Mouse (Mus musculus): ENCODE measurements around the gene Smyd3. TPM values are rescaled to one million over a fixed set of nuclear protein-coding genes. Genes with fewer than 3 reads are reported as not detected.
A peak's percentile ranks its signal among the peaks of the same experiment; 100 is the strongest.

Gene Smyd3
- polyA plus RNA-seq, 1 experiment from 2014 or later = 13.7 TPM

DNA sequence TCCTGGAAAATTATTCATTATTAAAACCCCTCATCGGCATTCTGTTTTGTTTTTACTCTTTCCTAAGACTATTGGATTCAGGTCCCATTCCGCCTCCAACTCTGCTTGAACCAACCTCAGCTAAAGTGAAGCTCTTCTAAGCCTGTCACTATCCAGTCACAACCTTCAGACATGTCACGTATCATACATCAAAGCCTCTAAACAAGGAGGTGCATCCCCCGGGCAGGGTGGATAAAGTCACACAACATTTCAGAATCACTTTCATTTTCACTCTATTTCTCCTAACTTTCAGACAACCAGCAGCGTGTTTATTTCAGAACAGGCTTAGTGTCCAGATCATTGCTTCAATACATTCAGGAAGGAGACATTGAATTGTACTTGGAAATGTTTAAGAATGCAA, 387.8 kb downstream of the Smyd3 start:
- Histone ChIP-seq H3K9ac (no peak overlapping the region), H3K36me3 (ENCODE audit: poor library complexity, severe bottlenecking) (no peaks in the 10 kb centered on the region), H3K4me2 (no peak overlapping the region), H3K4me3 (no peak overlapping the region), H3K27ac (no peak overlapping the region), H3K27me3 (no peaks in the 10 kb centered on the region), H3K9me3 (replicated peaks) (peaks cover 12% of the 10 kb centered on the region; the same call in 1 of the 2 replicates), H3K4me1 (no peaks in the 10 kb centered on the region)
- no peak for ATAC-seq
- WGBS = 93% methylated on average over 5 of the region's 5 CpGs

DNA sequence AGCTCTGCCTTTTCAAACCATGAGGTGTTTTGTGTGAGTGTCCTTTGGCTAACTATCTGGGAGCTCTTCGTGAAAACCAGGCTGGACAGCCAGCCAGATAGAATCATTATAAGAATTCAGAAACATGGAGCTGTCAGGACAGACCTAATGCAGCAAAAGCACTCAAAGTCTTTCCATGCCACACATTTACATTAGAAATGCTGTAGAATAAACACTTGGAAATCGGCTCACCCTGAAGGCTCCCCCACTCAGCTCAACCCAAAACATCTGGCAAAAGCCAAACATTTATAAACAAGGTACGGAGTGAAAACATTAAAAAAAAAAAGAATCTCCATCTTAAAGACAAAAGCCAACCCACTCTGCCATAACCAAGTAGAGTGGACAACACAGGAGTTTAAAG, 391.6 kb downstream of the Smyd3 start:
- Histone ChIP-seq H3K4me3 (no peak overlapping the region), H3K9me3 (replicated peaks) (no peaks in the 10 kb centered on the region), H3K27me3 (no peaks in the 10 kb centered on the region), H3K4me1 (no peaks in the 10 kb centered on the region), H3K4me2 (no peak overlapping the region), H3K36me3 (ENCODE audit: poor library complexity, severe bottlenecking) (no peaks in the 10 kb centered on the region), H3K27ac (no peak overlapping the region), H3K9ac (no peak overlapping the region)
- no peak for ATAC-seq
- 57% methylated on average over 3 of the region's 3 CpGs for WGBS

DNA sequence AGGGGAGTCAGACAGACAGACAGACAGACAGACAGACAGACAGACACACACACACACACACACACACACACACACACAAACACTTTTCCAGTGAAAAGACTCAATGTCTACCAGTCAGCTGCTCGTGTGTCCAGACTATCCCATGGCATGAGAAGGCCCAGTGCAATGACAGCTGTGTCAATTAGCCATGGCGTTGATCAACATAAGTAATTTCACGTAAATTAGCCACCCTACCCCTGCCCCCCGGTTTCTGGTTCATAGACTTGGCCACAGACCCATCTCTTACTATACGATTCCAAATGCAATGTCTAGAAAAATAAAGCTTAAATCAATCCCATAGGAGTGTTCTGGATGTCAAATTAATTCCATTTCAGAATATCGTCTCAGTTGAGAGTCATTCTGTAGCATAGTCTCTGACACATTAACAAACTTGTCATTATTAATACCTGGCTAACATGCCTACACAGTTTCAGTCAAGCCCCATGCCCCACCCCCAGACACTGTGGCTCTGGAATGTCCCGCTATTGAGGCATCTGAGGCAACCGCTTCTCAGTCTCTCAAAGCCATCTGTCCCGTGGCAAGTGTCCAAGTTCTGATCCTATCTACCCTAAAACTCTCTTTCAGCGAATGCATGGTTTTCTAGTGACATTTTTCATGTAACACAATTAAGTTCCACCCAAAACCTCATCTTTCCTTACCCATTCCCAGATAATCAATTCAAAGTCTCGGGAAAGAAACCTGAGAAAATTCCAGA, 395.2 kb downstream of the Smyd3 start:
- H3K4me3 ChIP-seq = no peak overlapping the region
- H3K4me1 ChIP-seq = peaks cover 4% of the 10 kb centered on the region; the same call in 1 of the 2 replicates
- H3K27me3 ChIP-seq = no peaks in the 10 kb centered on the region
- 72% methylated on average over 11 of the region's 11 CpGs for WGBS
- H3K4me2 ChIP-seq = no peak overlapping the region
- H3K36me3 ChIP-seq (ENCODE audit: poor library complexity, severe bottlenecking) = no peaks in the 10 kb centered on the region
- H3K27ac ChIP-seq = no peak overlapping the region
- H3K9ac ChIP-seq = no peak overlapping the region
- H3K9me3 ChIP-seq (replicated peaks) = no peaks in the 10 kb centered on the region
- ATAC-seq = 0 out of 2 replicates have a peak, but pooled peaks have one; percentile 27

DNA sequence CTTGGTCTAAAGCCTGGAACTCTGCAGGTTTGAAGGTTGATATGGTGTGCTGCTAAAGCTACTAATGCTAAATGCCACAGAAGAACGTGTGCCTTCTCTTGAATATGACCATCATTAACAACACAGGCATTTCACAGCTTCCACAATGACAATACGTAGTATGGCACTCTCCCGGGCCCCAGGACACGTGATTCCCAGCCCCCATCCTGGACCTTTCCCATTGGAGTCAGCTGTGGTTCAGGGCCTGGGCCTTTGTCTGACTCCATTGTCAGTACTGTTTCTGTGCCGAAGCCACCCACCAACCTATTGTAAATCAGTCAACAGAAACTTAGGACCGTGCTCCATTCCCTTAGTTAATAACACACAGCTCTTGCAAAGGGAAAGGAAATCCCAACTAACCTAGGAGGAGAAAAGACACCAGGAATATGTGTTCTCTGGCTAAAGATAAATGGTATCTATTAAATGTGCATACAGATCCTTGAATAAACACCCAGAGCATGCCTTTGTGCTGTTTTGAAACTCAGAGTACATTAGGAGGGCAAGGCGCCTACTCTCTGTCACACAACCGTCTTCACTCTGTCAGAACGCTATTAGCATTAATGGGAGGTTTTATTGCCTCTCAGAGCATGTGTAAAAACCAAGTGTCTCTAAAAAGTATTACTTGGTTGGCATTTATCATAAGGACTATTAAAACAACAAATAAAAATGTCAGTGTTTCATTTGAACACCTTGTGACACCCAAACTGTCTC, 397.4 kb downstream of the Smyd3 start:
- Histone ChIP-seq H3K4me1 (peaks cover 4% of the 10 kb centered on the region; the same call in 1 of the 2 replicates), H3K27ac (no peak overlapping the region), H3K4me3 (no peak overlapping the region), H3K9me3 (replicated peaks) (no peaks in the 10 kb centered on the region), H3K27me3 (no peaks in the 10 kb centered on the region), H3K9ac (no peak overlapping the region), H3K4me2 (no peak overlapping the region), H3K36me3 (ENCODE audit: poor library complexity, severe bottlenecking) (no peaks in the 10 kb centered on the region)
- 35% methylated on average over 9 of the region's 9 CpGs for WGBS
- ATAC-seq = no peak

DNA sequence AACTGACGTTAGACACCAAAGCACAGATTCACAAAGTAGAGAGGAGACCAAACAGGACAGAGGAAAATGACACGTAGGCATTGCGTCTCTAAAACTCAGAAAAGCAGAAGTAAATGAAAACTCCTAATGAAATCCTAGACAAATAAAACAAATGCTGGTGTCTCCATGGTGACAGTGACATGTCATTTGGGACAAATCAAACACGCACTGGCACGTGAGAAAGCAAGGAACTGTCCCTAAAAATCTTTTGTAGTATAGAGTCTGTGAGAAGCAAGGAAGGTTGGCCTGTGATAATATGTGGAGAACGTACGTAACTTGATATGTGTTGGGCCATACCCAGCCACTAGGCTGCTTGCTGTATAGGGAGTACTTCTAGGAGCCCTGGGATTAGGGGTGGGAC, 399.2 kb downstream of the Smyd3 start:
- peaks cover 5% of the 10 kb centered on the region; the same call in 1 of the 2 replicates for H3K27me3 ChIP-seq
- no peak overlapping the region for H3K4me3 ChIP-seq
- no peak overlapping the region for H3K4me2 ChIP-seq
- H3K9ac ChIP-seq = no peak overlapping the region
- H3K36me3 ChIP-seq (ENCODE audit: poor library complexity, severe bottlenecking) = no peaks in the 10 kb centered on the region
- 0 out of 2 replicates have a peak, but pooled peaks cover 4% of the 10 kb centered on the region for H3K9me3 ChIP-seq (replicated peaks)
- H3K27ac ChIP-seq = no peak overlapping the region
- WGBS = 89% methylated on average over 7 of the region's 7 CpGs
- H3K4me1 ChIP-seq = peaks cover 4% of the 10 kb centered on the region; the same call in 1 of the 2 replicates
- ATAC-seq = no peak

DNA sequence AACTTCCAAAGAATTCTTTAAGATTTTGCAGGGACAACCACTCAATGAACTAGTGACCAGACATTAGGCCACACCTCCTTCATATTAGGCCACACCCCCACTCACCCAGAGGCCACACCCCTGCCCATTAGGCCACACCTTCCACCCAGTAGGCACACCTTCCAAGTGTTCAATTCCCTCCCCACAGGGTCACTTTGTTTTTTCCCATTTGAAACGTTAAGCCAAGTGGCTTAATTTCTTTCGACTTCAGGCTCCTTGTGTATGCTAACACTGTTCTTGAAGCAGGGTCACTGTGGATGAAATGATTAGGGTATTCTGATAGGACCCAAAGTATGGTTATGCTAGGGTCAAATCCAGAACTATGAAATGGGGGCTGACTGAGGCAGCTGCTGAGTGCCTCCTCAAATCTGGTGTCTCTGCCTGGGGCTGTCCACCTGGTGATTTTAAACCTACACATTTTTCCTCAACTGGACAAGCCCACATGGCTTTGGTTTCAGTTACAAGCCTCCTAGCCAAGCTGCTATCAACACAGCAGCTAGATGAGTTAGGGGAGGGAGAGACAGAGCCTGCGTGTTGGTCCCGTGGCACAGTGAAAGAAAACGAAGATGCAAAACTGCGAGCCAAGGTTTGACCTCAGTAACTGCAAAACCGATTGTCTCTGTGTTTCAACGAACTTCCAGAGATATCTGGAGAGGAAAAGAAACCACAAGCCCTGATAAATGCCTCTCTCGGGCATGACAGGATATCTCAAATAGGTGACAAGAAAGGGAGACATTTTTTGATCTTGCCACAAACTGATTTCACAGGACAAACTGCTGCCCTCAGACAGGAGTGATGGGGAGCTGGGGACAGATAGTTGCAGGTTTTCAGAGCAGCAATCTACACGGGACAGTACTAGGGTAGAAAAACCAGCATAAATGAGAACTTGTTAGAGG, 400.8 kb downstream of the Smyd3 start:
- no peak overlapping the region for H3K9ac ChIP-seq
- WGBS = 87% methylated on average over 10 of the region's 10 CpGs
- H3K9me3 ChIP-seq (replicated peaks) = 0 out of 2 replicates have a peak, but pooled peaks cover 4% of the 10 kb centered on the region
- H3K27me3 ChIP-seq = peaks cover 19% of the 10 kb centered on the region
- H3K4me2 ChIP-seq = no peak overlapping the region
- ATAC-seq = no peak
- H3K4me1 ChIP-seq = peaks cover 4% of the 10 kb centered on the region; the same call in 1 of the 2 replicates
- no peak overlapping the region for H3K4me3 ChIP-seq
- no peaks in the 10 kb centered on the region for H3K36me3 ChIP-seq (ENCODE audit: poor library complexity, severe bottlenecking)
- H3K27ac ChIP-seq = no peak overlapping the region

DNA sequence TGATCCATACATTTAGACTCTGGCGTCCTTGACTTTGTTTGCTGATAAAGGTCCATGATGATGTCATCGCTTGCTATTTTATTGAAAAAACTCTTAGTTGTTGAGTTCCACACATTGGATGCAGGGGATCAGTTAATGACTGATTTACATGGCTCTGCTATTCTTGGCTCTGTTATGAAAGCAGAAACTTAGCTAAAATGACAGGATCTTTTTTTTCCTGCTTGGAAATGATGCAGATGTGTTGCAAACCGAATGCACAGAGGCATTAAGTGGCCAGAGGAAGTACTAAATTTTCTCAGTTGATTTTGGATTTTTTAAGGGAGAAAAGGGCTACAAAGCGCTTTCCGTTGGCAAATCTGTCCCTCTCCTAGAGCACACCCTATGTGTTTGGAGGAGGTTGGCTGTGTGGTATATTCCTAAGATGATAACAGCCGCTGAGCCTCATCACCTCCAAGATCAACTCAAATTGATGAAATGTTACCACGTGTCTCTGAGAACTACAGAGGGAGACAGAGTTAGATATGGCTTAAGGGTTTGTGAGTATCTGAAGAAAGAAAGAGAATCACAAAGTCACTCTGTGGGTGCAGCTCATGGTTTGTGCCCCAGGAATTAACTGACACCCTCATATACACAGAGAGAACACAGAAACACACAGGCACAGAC, 402.9 kb downstream of the Smyd3 start:
- no peaks in the 10 kb centered on the region for H3K36me3 ChIP-seq (ENCODE audit: poor library complexity, severe bottlenecking)
- no peaks in the 10 kb centered on the region for H3K4me1 ChIP-seq
- no peak overlapping the region for H3K4me3 ChIP-seq
- ATAC-seq = no peak
- H3K27ac ChIP-seq = no peak overlapping the region
- H3K9me3 ChIP-seq (replicated peaks) = 0 out of 2 replicates have a peak, but pooled peaks cover 4% of the 10 kb centered on the region
- peaks cover 38% of the 10 kb centered on the region for H3K27me3 ChIP-seq
- no peak overlapping the region for H3K9ac ChIP-seq
- no peak overlapping the region for H3K4me2 ChIP-seq
- 91% methylated on average over 7 of the region's 7 CpGs for WGBS

DNA sequence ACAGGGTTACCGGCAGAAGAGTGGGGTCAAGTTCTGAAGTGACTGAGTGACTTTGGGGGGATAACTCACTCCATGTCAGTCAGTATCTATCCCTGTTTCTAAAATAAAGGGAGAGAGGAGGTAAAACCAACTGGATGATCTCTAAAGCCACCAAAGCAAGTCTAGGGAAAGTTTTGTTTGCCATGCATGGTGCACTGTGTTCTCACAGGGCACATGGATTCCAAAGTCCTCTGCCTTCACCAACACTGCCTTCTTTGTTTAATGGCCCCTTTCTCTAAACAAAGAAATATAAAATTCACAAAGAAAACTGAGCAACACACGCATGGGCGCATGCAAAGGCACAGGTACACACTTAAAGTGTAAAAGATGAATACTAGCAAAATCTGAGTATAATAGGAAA, 403.5 kb downstream of the Smyd3 start:
- WGBS = 90% methylated on average over 3 of the region's 3 CpGs
- H3K27me3 ChIP-seq = peaks cover 43% of the 10 kb centered on the region

DNA sequence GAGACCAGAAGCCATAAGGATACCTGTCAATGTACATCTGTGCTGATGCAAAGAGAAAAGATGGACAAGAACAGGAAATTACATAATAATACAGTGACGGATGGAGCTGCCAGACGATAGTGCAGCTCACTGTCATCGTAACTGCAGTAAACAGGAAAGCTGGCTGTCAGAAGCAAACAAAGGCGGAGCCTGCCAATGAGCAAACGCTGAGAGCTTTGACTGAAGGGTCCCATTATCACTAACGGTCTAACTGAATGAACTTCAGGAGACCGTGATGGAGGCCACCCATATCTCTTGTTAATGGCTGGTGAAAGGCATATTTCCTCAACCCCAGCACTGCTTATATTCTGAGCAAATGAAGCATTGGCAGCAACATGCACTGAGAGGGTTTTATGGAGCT, 409.1 kb downstream of the Smyd3 start:
- Histone ChIP-seq H3K27me3 (peaks cover 86% of the 10 kb centered on the region), H3K4me2 (peak overlapping the region; percentile 15; the same call in 1 of the 2 replicates), H3K9ac (no peak overlapping the region), H3K4me3 (no peak overlapping the region), H3K36me3 (ENCODE audit: poor library complexity, severe bottlenecking) (no peaks in the 10 kb centered on the region), H3K27ac (no peak overlapping the region), H3K4me1 (peaks cover 34% of the 10 kb centered on the region), H3K9me3 (replicated peaks) (0 out of 2 replicates have a peak, but pooled peaks cover under 1% of the 10 kb centered on the region)
- peak; percentile 44 for ATAC-seq
- WGBS = 24% methylated on average over 7 of the region's 7 CpGs

More for the DNA sequence above, 403.5 kb downstream of the Smyd3 start:
- Histone ChIP-seq H3K27ac (no peak overlapping the region), H3K9ac (no peak overlapping the region), H3K36me3 (ENCODE audit: poor library complexity, severe bottlenecking) (no peaks in the 10 kb centered on the region), H3K4me1 (no peaks in the 10 kb centered on the region), H3K4me2 (no peak overlapping the region), H3K4me3 (no peak overlapping the region), H3K9me3 (replicated peaks) (0 out of 2 replicates have a peak, but pooled peaks cover 4% of the 10 kb centered on the region)
- ATAC-seq = no peak

DNA sequence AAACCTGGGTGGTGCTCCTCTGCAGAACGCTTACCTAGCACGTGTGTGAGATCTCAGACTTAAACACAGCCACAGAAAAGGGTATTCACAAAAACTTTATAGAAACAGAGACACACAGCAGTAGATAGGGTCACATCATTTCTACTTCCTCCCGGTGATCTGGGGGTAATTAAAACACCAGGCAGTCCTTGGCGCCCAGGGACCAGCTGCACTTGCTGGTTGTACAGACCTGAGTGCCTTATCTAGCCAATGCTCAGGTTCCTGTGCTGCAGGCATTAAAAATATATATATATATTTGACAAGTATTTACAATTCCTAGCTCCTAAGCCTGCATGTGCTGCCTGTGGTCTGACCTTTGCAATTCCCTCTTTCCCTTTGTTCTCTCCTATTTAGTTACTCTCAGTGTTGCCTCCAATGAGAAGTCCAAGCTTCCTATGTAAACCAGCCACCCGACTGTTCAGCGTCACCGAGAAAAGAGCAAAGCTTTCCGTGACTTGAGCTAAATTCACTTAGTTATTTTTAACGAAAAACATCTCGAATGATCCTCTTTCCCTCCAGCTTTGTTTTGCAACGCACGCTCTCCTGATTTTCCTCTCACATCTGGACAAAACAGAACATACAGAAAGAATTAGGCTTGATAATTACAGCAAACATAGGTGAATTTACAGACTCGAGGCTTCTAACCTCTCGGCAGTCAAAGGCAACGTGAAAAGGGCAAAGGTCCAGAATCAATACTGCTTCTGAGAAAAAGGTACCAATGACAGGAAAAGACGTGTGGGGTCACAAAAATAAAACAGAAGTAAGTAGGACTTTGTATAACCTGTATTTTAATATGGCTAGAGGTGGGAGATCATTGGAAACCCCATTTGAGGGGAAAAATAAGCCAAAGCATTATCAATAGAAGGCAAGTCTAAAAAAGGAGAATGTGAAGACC, 409.8 kb downstream of the Smyd3 start:
- Histone ChIP-seq H3K36me3 (ENCODE audit: poor library complexity, severe bottlenecking) (no peaks in the 10 kb centered on the region), H3K27ac (no peak overlapping the region), H3K4me2 (peak overlapping the region; percentile 15; the same call in 1 of the 2 replicates), H3K4me3 (no peak overlapping the region), H3K9me3 (replicated peaks) (no peaks in the 10 kb centered on the region), H3K4me1 (peaks cover 34% of the 10 kb centered on the region), H3K27me3 (peaks cover 88% of the 10 kb centered on the region), H3K9ac (no peak overlapping the region)
- ATAC-seq = no peak
- 39% methylated on average over 16 of the region's 16 CpGs for WGBS

All from forebrain, embryonic 13.5 days (tissue).